Mouse (Mus musculus) CD4-positive helper T cell, adult 2 months (primary cell): ENCODE measurements at regions not wholly inside any gene's neighbourhood (a gene's known extent, or its start where the extent isn't known, plus 50 kb on each side); places are given as distances from the start of the nearest gene placed in this dataset.

Experiments used
- DNase-seq: peaks from one replicate; pipeline ENCODE4 v3.0.0-alpha.2; 2012; ENCODE audit warnings: low read depth, missing footprints, low spot score

DNA sequence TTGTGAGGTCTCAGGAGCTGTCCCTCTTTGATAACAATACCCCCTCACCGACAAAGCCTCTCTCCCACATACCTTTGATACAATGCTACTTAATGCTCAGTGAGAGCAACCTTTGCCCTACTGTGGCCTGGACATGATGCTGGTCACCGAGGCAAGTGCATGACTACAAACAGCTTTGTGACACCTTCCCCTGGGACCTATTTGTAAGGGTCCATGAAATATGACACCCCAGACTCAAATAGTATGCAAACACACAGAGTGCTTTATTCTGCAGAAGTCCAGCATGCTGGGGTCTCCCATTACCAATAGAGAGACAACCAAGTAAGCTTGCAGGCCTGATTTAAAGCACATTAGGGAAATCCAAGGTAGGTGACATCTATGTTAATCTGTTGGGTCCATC, 210.6 kb downstream of the Xxylt1 start:
- no peak for DNase-seq

DNA sequence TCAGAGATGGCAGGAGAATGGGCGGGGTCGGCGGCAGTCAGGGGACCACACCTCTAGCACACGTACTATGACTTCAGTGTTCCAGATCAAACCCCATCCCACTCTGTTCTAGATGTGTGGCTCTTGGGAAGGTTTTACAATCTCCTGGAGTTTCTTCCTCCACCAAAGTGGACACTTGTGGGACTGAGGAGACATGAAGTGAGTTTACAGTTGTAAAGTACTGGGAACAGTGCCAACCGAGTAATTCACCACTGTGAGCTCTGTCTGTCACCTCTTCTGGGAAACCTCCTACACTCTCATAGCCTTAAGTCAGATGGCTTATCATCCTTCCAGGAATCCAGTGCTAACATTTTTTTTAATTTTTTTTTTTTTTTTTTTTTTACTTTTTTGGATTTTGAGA, 209.1 kb downstream of the Xxylt1 start:
- no peak for DNase-seq

DNA sequence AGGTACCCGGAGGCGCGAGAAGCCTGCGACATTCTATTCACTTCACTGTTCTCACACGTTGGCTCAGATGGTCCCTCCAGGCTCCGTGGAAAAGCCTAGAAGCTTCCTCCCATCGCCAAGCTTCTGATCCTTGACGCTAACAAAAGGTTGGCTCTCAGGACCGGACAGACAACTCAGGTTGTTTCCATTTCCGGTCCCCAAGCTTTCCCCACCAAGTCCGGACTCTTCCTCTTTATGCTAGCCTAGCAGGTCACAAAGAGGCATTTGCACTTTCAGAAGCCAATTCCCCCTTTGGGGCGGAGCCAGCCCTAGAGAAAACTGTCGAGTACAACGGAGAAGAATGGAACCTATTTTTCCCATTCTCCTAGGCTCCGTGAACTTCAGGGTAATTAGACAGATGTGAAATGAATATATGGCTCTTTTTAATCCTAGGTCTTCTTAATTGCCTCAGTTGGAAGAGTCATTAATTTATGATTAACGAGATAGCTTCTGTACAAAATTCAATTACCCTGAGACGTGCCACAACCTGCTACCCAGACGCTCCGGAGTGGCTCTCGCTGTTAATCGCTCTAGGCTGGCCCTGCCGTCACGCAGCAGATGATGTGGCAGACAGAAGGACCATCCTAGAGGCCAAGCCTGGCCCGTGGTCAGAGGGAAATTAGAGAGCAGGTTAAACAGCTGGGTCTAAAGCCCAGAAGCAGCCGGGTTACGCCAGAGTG, 207.6 kb downstream of the Xxylt1 start:
- DNase-seq = no peak

DNA sequence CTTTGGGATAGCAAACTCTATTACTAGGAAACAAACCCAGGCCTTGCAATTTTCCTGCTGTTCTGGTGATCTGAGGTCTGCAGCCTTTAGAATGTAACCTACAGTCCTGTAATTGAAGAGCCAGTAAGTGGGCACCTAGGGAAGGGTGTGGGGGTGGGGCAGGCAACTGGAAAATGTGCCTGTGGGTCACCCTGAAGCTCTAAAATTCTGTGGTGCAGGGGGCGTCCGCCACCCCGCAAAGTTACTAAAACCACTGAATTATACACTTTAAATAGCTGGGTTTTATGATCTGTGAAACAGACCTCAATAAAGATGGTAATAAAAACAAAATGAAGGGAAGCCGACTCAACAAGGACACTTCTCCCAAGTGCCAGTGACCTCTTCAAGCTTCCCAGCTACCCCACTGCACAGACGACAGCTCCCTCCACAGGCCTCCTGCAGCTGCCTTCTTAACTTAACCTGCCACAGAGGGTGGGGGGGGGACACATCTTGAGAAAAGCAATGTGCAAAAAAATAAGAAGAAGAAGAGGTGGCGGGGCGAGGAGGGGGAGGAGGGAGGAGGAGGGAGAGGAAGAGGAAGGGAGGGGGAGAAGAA, 205.9 kb downstream of the Xxylt1 start:
- DNase-seq = no peak

DNA sequence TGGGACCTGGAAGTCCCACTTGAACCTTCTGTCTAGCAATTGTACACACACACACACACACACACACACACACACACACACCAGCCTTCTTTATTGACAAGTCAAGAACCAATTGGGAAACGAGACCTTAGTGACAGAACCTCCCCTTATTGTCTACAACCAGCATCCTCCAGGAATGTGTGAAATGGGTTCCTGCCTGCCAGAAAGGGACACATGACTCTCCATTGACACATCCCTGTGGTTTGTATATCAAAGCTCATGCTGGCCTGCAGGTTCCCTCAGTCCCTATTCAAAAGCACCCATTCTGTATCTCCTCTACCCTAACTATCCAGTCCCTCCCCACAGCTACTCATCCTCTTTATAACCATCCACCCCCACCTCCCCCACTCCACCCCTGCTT, 202.4 kb downstream of the Xxylt1 start:
- no peak for DNase-seq

GRCm38 (mm10) chr16:30879878-30880277, 201.4 kb downstream of the Xxylt1 start:
- no peak for DNase-seq

DNA sequence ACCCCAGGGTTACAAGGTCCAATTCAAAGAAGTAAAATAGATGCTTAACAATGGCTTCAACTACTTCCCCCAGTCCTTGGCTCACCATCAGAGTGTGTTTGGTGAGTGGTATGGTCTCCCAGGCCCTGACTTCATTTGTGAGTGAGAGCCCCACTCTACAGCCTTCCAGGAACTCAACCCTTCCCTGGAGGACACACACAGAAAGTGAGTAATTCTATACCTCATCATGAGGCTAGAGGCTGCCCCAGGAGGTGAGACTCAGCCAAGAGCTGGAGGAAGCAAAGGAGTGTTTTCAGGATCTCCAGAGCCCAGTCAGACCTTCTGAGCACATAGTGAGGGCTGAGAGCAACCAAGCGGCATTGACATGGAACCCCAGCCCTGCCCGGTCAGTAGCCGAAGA, 200.6 kb downstream of the Xxylt1 start:
- no peak for DNase-seq

- no peak for DNase-seq
Measured at GRCm38 (mm10) chr16:30881186-30881585, 200.0 kb downstream of the Xxylt1 start.

DNA sequence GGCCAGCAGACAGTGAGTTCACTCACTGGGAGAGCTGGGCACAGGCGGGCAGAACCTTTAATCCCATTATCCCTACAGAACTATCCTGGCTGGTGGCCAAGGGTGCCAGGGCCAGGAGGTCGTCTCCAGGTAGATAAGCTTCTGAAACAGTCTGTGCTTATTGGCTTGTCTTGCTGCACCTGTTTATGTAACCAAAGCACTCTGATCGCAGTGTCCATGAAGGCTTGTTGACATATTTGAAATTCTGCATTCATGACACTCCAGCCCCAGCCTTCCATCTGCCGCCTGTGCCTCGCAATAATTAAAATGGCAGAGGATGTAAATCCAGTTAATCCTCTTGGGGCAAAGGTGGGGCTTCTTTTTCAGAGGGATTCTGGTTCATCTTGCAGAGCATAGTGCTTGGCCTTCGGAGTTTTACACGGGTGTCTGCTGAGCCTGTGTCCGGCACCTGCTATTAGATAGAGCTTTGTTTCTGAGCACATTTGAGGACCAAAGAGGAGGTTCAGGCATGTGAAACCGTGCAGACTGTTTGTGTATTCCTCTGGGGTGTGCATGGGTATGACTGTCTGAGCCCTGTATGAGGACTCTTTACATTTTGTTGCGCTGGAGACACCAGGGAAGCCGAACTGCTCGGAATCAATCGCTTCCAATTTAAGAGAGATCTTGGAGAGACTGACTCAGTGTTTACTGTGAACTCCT, 197.6 kb downstream of the Xxylt1 start:
- DNase-seq = no peak

DNA sequence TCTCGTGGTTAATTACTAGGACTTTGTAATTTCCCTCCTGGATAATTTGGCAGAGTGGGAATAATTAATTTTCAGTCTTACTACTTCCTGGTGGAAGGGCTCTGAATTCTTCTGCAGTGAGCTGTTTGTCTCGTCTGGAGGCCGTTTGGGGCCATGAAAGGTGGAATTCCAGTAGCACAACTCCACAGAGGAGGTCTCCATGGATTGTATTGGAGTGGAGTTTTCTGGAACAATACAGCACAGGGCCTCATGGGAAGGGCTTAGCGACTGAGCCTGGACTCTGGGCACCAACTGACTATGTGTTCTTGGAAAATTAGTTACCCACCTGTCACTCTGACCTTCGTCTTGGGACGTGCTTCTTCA, 197.1 kb downstream of the Xxylt1 start:
- no peak for DNase-seq

DNA sequence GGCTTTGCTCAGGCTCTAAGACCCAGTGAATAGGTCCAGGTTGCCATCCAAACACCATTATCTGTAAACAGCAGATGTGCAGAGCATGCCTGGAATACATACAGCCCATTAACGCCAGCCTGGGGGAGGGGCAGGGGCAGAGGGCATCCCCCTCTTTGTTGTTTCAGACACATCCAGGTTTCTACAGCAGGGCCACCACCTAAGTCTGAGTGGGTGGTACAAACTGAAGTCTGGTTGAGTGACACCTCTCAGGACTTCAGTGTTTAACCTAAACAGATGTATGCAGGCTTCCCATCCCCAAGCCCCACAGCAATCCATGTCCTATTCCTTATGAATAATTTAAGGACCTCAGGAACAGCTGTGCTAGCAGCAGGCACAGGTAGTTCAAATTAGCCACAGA, 194.2 kb downstream of the Xxylt1 start:
- DNase-seq = no peak

DNA sequence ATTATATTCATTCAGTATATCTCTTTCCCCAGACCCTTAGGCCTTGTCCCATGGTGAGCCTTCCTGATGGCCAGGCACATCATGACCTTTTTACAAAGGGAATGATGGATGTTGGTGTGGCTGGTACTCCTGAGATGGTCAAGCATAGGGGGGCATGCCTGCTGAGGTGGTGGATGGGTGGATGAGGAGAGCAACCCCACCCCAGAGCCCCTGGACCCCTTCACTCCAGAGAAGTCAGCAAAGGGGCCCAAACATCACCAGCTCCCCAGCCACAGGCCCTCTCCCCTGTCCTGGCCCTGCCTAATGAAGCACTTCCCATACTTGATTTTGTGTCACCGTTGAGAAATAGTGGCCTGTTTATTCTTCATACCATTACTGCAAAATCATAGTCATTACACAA, 193.7 kb downstream of the Xxylt1 start:
- no peak for DNase-seq

GRCm38 (mm10) chr16:30888556-30889323, 192.5 kb downstream of the Xxylt1 start:
- DNase-seq = no peak

DNA sequence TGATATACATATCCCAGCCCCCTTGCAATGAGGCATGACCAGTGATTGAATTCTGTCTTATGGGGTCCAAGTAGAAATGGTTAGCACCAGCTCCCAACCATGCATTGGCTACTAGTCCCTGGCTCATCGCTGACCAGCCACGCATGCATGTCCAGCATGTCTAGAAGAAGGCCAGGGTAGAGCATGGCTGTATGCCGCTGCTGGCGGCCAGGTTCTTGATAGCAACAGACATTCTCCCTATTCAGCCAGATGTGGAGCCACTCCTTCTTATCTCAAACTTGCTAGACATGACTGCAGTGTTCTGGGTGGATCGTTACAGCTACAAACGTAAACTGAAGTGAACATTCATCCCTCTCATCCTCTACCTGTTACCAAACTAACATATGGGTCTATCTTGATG, 188.6 kb downstream of the Xxylt1 start:
- no peak for DNase-seq

DNA sequence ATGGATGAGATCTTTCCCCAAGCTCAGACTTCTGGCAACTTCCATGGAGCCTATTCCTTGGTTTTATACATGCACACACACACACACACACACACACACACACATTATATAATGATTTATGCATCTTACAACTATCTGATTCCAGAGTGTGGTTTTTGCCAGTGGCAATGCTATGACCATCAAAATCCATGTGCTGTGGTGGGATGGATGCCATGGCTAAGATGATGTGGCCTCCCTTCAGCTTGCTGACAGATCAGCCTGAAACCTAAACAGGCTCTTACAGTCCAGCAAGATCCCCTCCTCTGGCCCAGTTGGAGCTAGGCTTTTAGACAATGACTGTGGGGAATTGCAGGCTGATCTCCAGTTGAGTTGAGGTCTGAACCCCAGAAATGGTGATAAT, 187.1 kb downstream of the Xxylt1 start:
- DNase-seq = no peak

DNA sequence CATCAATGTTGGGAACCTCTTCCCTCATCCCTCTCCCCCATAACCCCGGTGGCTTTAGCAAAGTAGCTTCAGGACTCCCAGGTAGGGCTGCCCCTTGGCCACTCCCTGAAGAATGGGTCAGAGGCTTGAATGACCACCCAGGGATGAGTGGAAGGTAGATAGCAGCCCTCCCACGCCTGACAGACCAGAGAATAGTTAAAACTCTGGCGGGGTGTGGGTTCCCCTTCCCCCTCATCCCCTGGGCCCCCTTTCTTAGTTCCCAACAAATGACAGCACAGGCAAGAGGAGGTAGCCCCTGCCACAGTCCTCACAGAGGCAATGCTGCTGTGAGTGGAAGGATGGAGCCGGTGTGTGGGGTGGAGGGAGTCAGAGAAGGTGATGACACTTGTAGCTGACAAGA, 186.2 kb downstream of the Xxylt1 start:
- no peak for DNase-seq

DNA sequence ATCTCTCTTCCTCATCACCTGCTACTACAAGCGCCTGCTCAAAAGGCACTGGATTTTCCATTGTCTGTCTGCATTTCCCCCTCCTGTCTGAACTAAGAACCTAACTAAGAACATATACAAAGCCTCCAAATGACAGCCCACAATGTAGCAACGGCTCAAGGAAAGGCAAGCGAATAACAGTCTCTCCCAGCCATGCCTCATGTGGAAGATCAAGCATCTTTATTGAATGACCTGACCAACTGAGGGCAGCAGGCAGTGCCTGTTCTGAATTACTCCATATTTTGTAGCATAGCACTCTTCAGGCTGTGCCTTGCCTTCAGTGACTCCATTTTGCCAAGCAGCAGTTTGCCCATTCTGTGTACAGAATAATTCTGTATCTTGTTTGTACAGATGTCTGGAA, 183.9 kb downstream of the Xxylt1 start:
- no peak for DNase-seq

- DNase-seq = no peak
Measured at GRCm38 (mm10) chr16:30900121-30900520, 181.1 kb downstream of the Xxylt1 start.

DNA sequence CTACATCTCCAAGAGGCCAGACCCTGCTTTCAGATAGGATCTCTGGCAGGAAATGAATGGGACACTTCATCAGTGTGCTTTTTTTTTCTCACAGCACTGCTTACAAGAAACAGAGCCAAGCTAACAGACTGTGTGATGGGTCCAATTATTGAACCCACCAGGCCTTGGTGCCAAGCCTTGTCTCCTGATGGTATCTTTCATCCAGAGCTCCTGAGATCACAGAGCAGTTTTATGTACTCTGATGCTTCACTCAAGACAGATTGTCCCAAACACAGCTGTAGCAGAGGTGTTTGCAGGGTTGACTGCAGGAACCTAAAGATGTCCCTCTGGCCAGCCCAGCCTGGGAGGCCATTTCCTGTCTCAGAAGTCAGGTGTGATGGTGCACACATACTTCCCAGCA, 179.9 kb downstream of the Xxylt1 start:
- no peak for DNase-seq
